Mouse (Mus musculus) embryonic facial prominence, embryonic 12.5 days (tissue): Measurements from ENCODE around the gene Kank1. TPM values are rescaled to one million over a fixed set of nuclear protein-coding genes. Genes with fewer than 3 reads are reported as not detected.

ENCODE experiments used
- ATAC-seq: fragments of 200-750 bp; cut with Nextera tagmentation; 2 replicates; pipeline ENCODE4 v1.8.0; 2017; ENCODE audit not compliant: insufficient number of reproducible peaks, insufficient read depth, low FRiP score, low TSS enrichment
- H3K27ac ChIP-seq: fragments of 300-500 bp; sonication (generic); 2 replicates; pipeline ENCODE4 v1.5.1; 2016; ENCODE audit warnings: mild to moderate bottlenecking
- H3K27me3 ChIP-seq: fragments of 300-500 bp; sonication (generic); 2 replicates; pipeline ENCODE4 v1.6.1; 2016; ENCODE audit warnings: mild to moderate bottlenecking, moderate library complexity
- H3K36me3 ChIP-seq: fragments of 300-500 bp; sonication (generic); 2 replicates; pipeline ENCODE4 v1.6.1; 2016; ENCODE audit warnings: mild to moderate bottlenecking
- H3K4me1 ChIP-seq: fragments of 300-500 bp; sonication (generic); 2 replicates; pipeline ENCODE4 v1.6.1; 2016
- H3K4me2 ChIP-seq: fragments of 300-500 bp; sonication (generic); replicated peaks from 2 replicates; pipeline ENCODE4 v1.6.1; 2016; ENCODE audit warnings: mild to moderate bottlenecking, moderate library complexity
- H3K4me3 ChIP-seq: fragments of 300-500 bp; sonication (generic); 2 replicates; pipeline ENCODE4 v1.5.1; 2016; ENCODE audit warnings: mild to moderate bottlenecking
- H3K9ac ChIP-seq: fragments of 300-500 bp; sonication (generic); 2 replicates; pipeline ENCODE4 v1.6.1; 2016; ENCODE audit warnings: mild to moderate bottlenecking, moderate library complexity
- H3K9me3 ChIP-seq: fragments of 300-500 bp; sonication (generic); 2 replicates; pipeline ENCODE4 v1.6.1; 2016; ENCODE audit warnings: mild to moderate bottlenecking, moderate library complexity
- WGBS: fragments of 180-500 bp; shearing (Covaris S2); methylation state at CpG from one replicate; pipeline ENCODE4 v1.1.7; 2016; 5-methylcytosine and 5-hydroxymethylcytosine counted together
- polyA plus RNA-seq: library from polyadenylated mRNA; unstranded; fragments of >200 nt; fragmentation: Nextera tagmentation; extraction: Ambion mirVana; gene quantifications from 2 replicates; pipeline ENCODE4 v1.2.1, GENCODE M21; 2016

Kank1 gene
- polyA plus RNA-seq, 1 experiment from 2014 or later: 27.6 TPM

- Histone ChIP-seq H3K9ac (no peak overlapping the region), H3K4me3 (no peak overlapping the region), H3K27me3 (0 out of 2 replicates have a peak, but pooled peaks cover under 1% of the 10 kb centered on the region), H3K27ac (no peak overlapping the region), H3K36me3 (peaks cover 25% of the 10 kb centered on the region), H3K9me3 (no peaks in the 10 kb centered on the region), H3K4me2 (no peak overlapping the region), H3K4me1 (peaks cover 9% of the 10 kb centered on the region; the same call in 1 of the 2 replicates)
- WGBS: 48% methylated on average over 6 of the region's 6 CpGs
- ATAC-seq: no peak
Observed at GRCm38 (mm10) chr19:25434795-25435194, 198.0 kb downstream of the Kank1 start.

- ATAC-seq: no peak
- Histone ChIP-seq H3K4me2 (no peak overlapping the region), H3K27ac (no peak overlapping the region; the same call in 1 of the 2 replicates), H3K4me1 (peaks cover 9% of the 10 kb centered on the region; the same call in 1 of the 2 replicates), H3K9ac (no peak overlapping the region), H3K4me3 (no peak overlapping the region), H3K27me3 (0 out of 2 replicates have a peak, but pooled peaks cover 2% of the 10 kb centered on the region), H3K9me3 (no peaks in the 10 kb centered on the region), H3K36me3 (peaks cover 23% of the 10 kb centered on the region)
- WGBS: 66% methylated on average over 5 of the region's 5 CpGs
Observed at GRCm38 (mm10) chr19:25435412-25435811, 198.6 kb downstream of the Kank1 start.

GRCm38 (mm10) chr19:25436175-25436574, 199.4 kb downstream of the Kank1 start:
- no peak overlapping the region for H3K4me2 ChIP-seq
- H3K36me3 ChIP-seq: peaks cover 17% of the 10 kb centered on the region
- H3K4me1 ChIP-seq: peaks cover 9% of the 10 kb centered on the region; the same call in 1 of the 2 replicates
- no peak overlapping the region for H3K9ac ChIP-seq
- H3K27me3 ChIP-seq: 0 out of 2 replicates have a peak, but pooled peaks cover 2% of the 10 kb centered on the region
- no peak for ATAC-seq
- no peak overlapping the region for H3K4me3 ChIP-seq
- no peaks in the 10 kb centered on the region for H3K9me3 ChIP-seq
- 71% methylated on average over 4 of the region's 4 CpGs for WGBS
- no peak overlapping the region for H3K27ac ChIP-seq

GRCm38 (mm10) chr19:25436789-25437650, 200.2 kb downstream of the Kank1 start:
- 0 out of 2 replicates have a peak, but pooled peaks cover 2% of the 10 kb centered on the region for H3K27me3 ChIP-seq
- no peak overlapping the region for H3K27ac ChIP-seq
- no peak for ATAC-seq
- no peak overlapping the region for H3K4me2 ChIP-seq
- no peaks in the 10 kb centered on the region for H3K9me3 ChIP-seq
- H3K9ac ChIP-seq: no peak overlapping the region
- WGBS: 89% methylated on average over 20 of the region's 20 CpGs
- peaks cover 17% of the 10 kb centered on the region for H3K36me3 ChIP-seq
- H3K4me3 ChIP-seq: no peak overlapping the region
- H3K4me1 ChIP-seq: peaks cover 9% of the 10 kb centered on the region; the same call in 1 of the 2 replicates

- H3K4me1 ChIP-seq: peaks cover 9% of the 10 kb centered on the region; the same call in 1 of the 2 replicates
- H3K27me3 ChIP-seq: 0 out of 2 replicates have a peak, but pooled peaks cover 2% of the 10 kb centered on the region
- no peak overlapping the region for H3K4me2 ChIP-seq
- 89% methylated on average over 6 of the region's 6 CpGs for WGBS
- H3K36me3 ChIP-seq: peaks cover 6% of the 10 kb centered on the region
- H3K4me3 ChIP-seq: no peak overlapping the region
- H3K9me3 ChIP-seq: no peaks in the 10 kb centered on the region
- H3K9ac ChIP-seq: no peak overlapping the region
- no peak for ATAC-seq
- no peak overlapping the region for H3K27ac ChIP-seq
Observed at GRCm38 (mm10) chr19:25438246-25438645, 201.5 kb downstream of the Kank1 start.

- no peak for ATAC-seq
- WGBS: 65% methylated on average over 6 of the region's 6 CpGs
Observed at GRCm38 (mm10) chr19:25439807-25440206, 203.0 kb downstream of the Kank1 start.

GRCm38 (mm10) chr19:25440736-25441135, 204.0 kb downstream of the Kank1 start:
- no peak for ATAC-seq
- no peak overlapping the region for H3K9ac ChIP-seq
- 0 out of 2 replicates have a peak, but pooled peaks cover 2% of the 10 kb centered on the region for H3K27me3 ChIP-seq
- H3K4me1 ChIP-seq: no peaks in the 10 kb centered on the region
- H3K36me3 ChIP-seq: no peaks in the 10 kb centered on the region
- no peak overlapping the region for H3K27ac ChIP-seq
- 87% methylated on average over 4 of the region's 4 CpGs for WGBS
- H3K9me3 ChIP-seq: no peaks in the 10 kb centered on the region
- H3K4me2 ChIP-seq: no peak overlapping the region
- no peak overlapping the region for H3K4me3 ChIP-seq

More at GRCm38 (mm10) chr19:25439807-25440206, 203.0 kb downstream of the Kank1 start:
- H3K27me3 ChIP-seq: 0 out of 2 replicates have a peak, but pooled peaks cover 2% of the 10 kb centered on the region
- H3K27ac ChIP-seq: no peak overlapping the region
- no peak overlapping the region for H3K4me2 ChIP-seq
- no peaks in the 10 kb centered on the region for H3K36me3 ChIP-seq
- no peaks in the 10 kb centered on the region for H3K9me3 ChIP-seq
- H3K9ac ChIP-seq: no peak overlapping the region
- H3K4me1 ChIP-seq: peaks cover 3% of the 10 kb centered on the region; the same call in 1 of the 2 replicates
- no peak overlapping the region for H3K4me3 ChIP-seq

- no peak overlapping the region for H3K4me2 ChIP-seq
- H3K4me1 ChIP-seq: no peaks in the 10 kb centered on the region
- 24% methylated on average over 7 of the region's 7 CpGs for WGBS
- no peak overlapping the region for H3K9ac ChIP-seq
- no peak for ATAC-seq
- H3K9me3 ChIP-seq: no peaks in the 10 kb centered on the region
- H3K27me3 ChIP-seq: no peaks in the 10 kb centered on the region
- no peak overlapping the region for H3K4me3 ChIP-seq
- no peaks in the 10 kb centered on the region for H3K36me3 ChIP-seq
- no peak overlapping the region for H3K27ac ChIP-seq
Observed at GRCm38 (mm10) chr19:25445054-25445453, 208.3 kb downstream of the Kank1 start.

GRCm38 (mm10) chr19:25445842-25446241, 209.1 kb downstream of the Kank1 start:
- 48% methylated on average over 8 of the region's 8 CpGs for WGBS
- Histone ChIP-seq H3K9ac (no peak overlapping the region), H3K36me3 (no peaks in the 10 kb centered on the region), H3K27ac (no peak overlapping the region), H3K9me3 (no peaks in the 10 kb centered on the region), H3K27me3 (no peaks in the 10 kb centered on the region), H3K4me2 (no peak overlapping the region), H3K4me3 (no peak overlapping the region), H3K4me1 (no peaks in the 10 kb centered on the region)
- no peak for ATAC-seq

- H3K36me3 ChIP-seq: no peaks in the 10 kb centered on the region
- ATAC-seq: no peak
- no peak overlapping the region for H3K4me3 ChIP-seq
- no peaks in the 10 kb centered on the region for H3K27me3 ChIP-seq
- 79% methylated on average over 2 of the region's 2 CpGs for WGBS
- no peak overlapping the region for H3K4me2 ChIP-seq
- no peak overlapping the region for H3K27ac ChIP-seq
- no peaks in the 10 kb centered on the region for H3K4me1 ChIP-seq
- no peaks in the 10 kb centered on the region for H3K9me3 ChIP-seq
- H3K9ac ChIP-seq: no peak overlapping the region
Observed at GRCm38 (mm10) chr19:25446683-25447082, 209.9 kb downstream of the Kank1 start.

- no peak overlapping the region for H3K27ac ChIP-seq
- H3K4me3 ChIP-seq: no peak overlapping the region
- WGBS: 59% methylated on average over 5 of the region's 5 CpGs
- no peak overlapping the region for H3K4me2 ChIP-seq
- no peaks in the 10 kb centered on the region for H3K4me1 ChIP-seq
- no peaks in the 10 kb centered on the region for H3K27me3 ChIP-seq
- H3K9me3 ChIP-seq: no peaks in the 10 kb centered on the region
- H3K36me3 ChIP-seq: no peaks in the 10 kb centered on the region
- no peak overlapping the region for H3K9ac ChIP-seq
- no peak for ATAC-seq
Observed at GRCm38 (mm10) chr19:25447373-25447772, 210.6 kb downstream of the Kank1 start.
